ENCODE assay signal across 9 mouse cellular contexts in the genomic region with DNA sequence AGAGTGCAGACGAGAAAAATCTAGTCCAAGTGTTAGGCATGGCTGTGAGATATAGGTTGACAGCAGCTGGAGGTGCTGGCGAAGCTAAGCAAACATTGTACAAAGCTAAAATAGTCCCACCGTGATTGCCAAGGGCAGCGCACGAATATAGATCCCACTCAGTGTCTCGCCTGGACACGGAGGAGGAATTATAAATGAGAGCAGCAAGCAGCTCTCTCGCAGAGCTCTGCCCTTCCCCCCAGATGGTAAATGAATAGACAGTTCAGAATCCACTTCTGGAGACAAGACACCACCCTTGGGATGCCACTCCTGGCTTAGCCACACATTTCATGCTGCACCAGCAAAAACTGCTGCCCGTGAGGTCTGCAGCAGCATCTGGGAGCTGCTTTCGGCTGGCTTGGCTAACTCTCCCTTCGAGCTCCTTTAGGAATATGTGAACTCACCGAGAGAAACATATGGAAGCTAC.
DNase-seq lines count a peak whose midpoint lies in the region; ATAC-seq lines count a peak whose summit lies in the region.
"Had no signal": no experiment of that assay in that cellular context is flagged by ENCODE, and none has a peak within 500 bp of the region (broad histone marks: within the 10 kb centered on the region; RNA-seq: fewer than 3 reads in every experiment).

No protein-coding gene starts in this region.

- H3K36me3 ChIP-seq in forebrain, embryonic 14.5 days (ENCODE audit: control insufficient read depth, insufficient read depth, low read length), result no peaks in the 10 kb centered on the region
- no peaks in the 10 kb centered on the region for H3K36me3 ChIP-seq in forebrain, embryonic 10.5 days (replicated peaks)

- H3K27me3 ChIP-seq in forebrain, embryonic 14.5 days (replicated peaks; ENCODE audit: control insufficient read depth, insufficient read depth, low read length), result no peaks in the 10 kb centered on the region
- no peaks in the 10 kb centered on the region for H3K27me3 ChIP-seq in forebrain, embryonic 10.5 days (ENCODE audit: poor library complexity, severe bottlenecking)
- H3K27me3 ChIP-seq: CH12.LX had no signal

- peak; percentile 37 for ATAC-seq in forebrain, embryonic 14.5 days

- intact Hi-C loops in left cerebral cortex, postnatal 36 days (cut with DNase I), result loop anchor here (1.0 to 5.0 kb wide), 4 partner anchors 105 to 350 kb away; no protein-coding TSS in a partner anchor

- WGBS in forebrain, embryonic 14.5 days, result 68% methylated on average over 12 of the region's 12 CpGs
- WGBS in forebrain, embryonic 10.5 days, result 76% methylated on average over 12 of the region's 12 CpGs

- no peaks in the 10 kb centered on the region for H3K9me3 ChIP-seq in forebrain, embryonic 14.5 days (replicated peaks; ENCODE audit: control insufficient read depth, low read length)
- H3K9me3 ChIP-seq in forebrain, embryonic 10.5 days, result no peaks in the 10 kb centered on the region

- H3K4me1 ChIP-seq in forebrain, embryonic 14.5 days (ENCODE audit: control insufficient read depth, insufficient read depth, low read length), result no peaks in the 10 kb centered on the region
- no peaks in the 10 kb centered on the region for H3K4me1 ChIP-seq in forebrain, embryonic 10.5 days

- no peak overlapping the region for H3K4me2 ChIP-seq in forebrain, embryonic 14.5 days (ENCODE audit: low read length)

- H3K27ac ChIP-seq in forebrain, embryonic 14.5 days (ENCODE audit: low read depth, low read length), result no peak overlapping the region
- no peak overlapping the region for H3K27ac ChIP-seq in forebrain, embryonic 10.5 days

- no peak overlapping the region for H3K9ac ChIP-seq in forebrain, embryonic 14.5 days (ENCODE audit: low read length)

- H3K4me3 ChIP-seq in forebrain, embryonic 14.5 days (ENCODE audit: low read depth, low read length), result no peak overlapping the region
- H3K4me3 ChIP-seq in forebrain, embryonic 10.5 days, result no peak overlapping the region

- no peak for DNase-seq in forebrain, embryonic 14.5 days (ENCODE audit: low spot score)
- no peak for DNase-seq in forebrain, embryonic 10.5 days (ENCODE audit: extremely low spot score, low spot score)
- peak; percentile 76 for DNase-seq in brain, adult 2 months (ENCODE audit: low read depth, low spot score)
- peak; percentile 7 for DNase-seq in heart, postnatal 4 days
- DNase-seq in left cerebral cortex, postnatal 36 days (ENCODE audit: low spot score in 2 of 2), result peak; percentile 53 to 54
- no peak for DNase-seq in thymus, postnatal 14 days
- DNase-seq in testis, postnatal 10 days (ENCODE audit: low spot score), result no peak
- DNase-seq in spleen, postnatal 10 days (ENCODE audit: low spot score in 2 of 2), result no peak

Comparison
In these comparisons a context has a peak if more than half of its experiments do, and no peak if none do; other contexts are left out.
1. DNase-seq: peak in brain, adult 2 months (single experiment), heart, postnatal 4 days (single experiment) and left cerebral cortex, postnatal 36 days (2 of 2); none in forebrain, embryonic 14.5 days (single experiment), forebrain, embryonic 10.5 days (single experiment), thymus, postnatal 14 days (single experiment), testis, postnatal 10 days (single experiment) and spleen, postnatal 10 days (0 of 2).